Mouse (Mus musculus) liver, adult 2 months (tissue): Measurements from ENCODE around the gene Rnf113a2. TPM values are rescaled to one million over a fixed set of nuclear protein-coding genes. Genes with fewer than 3 reads are reported as not detected.
A peak's percentile ranks its signal among the peaks of the same experiment; 100 is the strongest.

ENCODE experiments used
- DNase-seq: peaks from one replicate; pipeline ENCODE4 v3.0.0-alpha.2; 2011; ENCODE audit warnings: low read depth, low spot score; ENCODE audit errors: extremely low read depth
- H3K27ac ChIP-seq: fragments of 200-500 bp; replicated peaks from 2 replicates; pipeline ENCODE4 v1.5.1; 2012; ENCODE audit warnings: low read depth, mild to moderate bottlenecking, control low read depth, inconsistent platforms, low read length; ENCODE audit not compliant: insufficient read depth
- H3K27me3 ChIP-seq: fragments of 200-500 bp; 2 replicates; pipeline ENCODE4 v1.6.1; 2012; ENCODE audit warnings: mild to moderate bottlenecking, moderate library complexity, low read length, inconsistent platforms; ENCODE audit not compliant: control insufficient read depth, insufficient read depth
- H3K36me3 ChIP-seq: fragments of 200-500 bp; 2 replicates; pipeline ENCODE4 v1.6.1; 2012; ENCODE audit warnings: low read length, inconsistent platforms; ENCODE audit not compliant: control insufficient read depth, insufficient read depth
- H3K4me1 ChIP-seq: fragments of 200-500 bp; 2 replicates; pipeline ENCODE4 v1.6.1; 2011; ENCODE audit warnings: low read length; ENCODE audit not compliant: control insufficient read depth, insufficient read depth
- H3K4me3 ChIP-seq: fragments of 200-500 bp; 2 replicates; pipeline ENCODE4 v1.5.1; 2011; ENCODE audit warnings: low read depth, mild to moderate bottlenecking, control low read depth, low read length, moderate library complexity; ENCODE audit not compliant: insufficient read depth
- H3K79me2 ChIP-seq: fragments of 200-500 bp; 2 replicates; pipeline ENCODE4 v1.6.1; 2012; ENCODE audit warnings: inconsistent platforms, mild to moderate bottlenecking, low read length, moderate library complexity; ENCODE audit not compliant: control insufficient read depth, insufficient read depth
- H3K9ac ChIP-seq: fragments of 200-500 bp; 2 replicates; pipeline ENCODE4 v1.6.1; 2012; ENCODE audit warnings: low read depth, mild to moderate bottlenecking, control low read depth, inconsistent platforms, low read length
- CTCF ChIP-seq: fragments of 200-500 bp; IDR thresholded peaks from 2 replicates; pipeline ENCODE4 v1.5.1; 2011; ENCODE audit warnings: low read depth, low read length, control low read depth
- POLR2A ChIP-seq: fragments of 200-500 bp; IDR thresholded peaks from 2 replicates; pipeline ENCODE4 v1.6.1; 2011; ENCODE audit warnings: low read length, control low read depth; ENCODE audit not compliant: insufficient read depth; ENCODE audit errors: extremely low read depth
- WGBS: fragments of 180-500 bp; shearing (Covaris S2); methylation state at CpG from one replicate; pipeline ENCODE4 v1.1.7; 2018; 5-methylcytosine and 5-hydroxymethylcytosine counted together
- polyA plus RNA-seq: library from polyadenylated mRNA; depleted of rRNA; stranded (reverse); fragments of >200 nt; gene quantifications from 2 replicates; pipeline ENCODE4 v1.2.3, GENCODE M21; 2012
- total RNA-seq: library from RNA; depleted of rRNA; stranded (reverse); fragments of >200 nt; gene quantifications from 2 replicates; pipeline ENCODE4 v1.2.3, GENCODE M21; 2014

Rnf113a2 gene
- total and polyA plus RNA-seq, 2 experiments = 2.8 to 5.9 TPM

DNA sequence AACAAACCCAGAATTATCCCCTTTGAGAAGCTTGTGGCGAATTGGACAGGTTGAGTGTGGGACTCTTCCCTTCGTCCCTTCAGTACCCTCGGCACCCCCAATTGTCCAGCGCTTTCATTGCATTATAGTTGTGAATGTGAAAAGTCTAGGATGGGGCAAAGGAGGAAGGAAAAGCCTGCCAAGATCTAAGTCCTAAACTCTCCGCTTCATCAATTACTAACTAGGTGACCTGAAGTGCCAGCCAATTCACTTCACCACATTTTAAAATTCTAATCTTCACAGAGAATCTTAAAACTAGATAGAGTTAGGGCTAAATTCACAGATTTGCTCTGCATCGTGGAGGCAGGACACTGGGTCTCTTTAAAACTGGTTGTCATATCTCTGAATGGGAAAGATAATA lies 31.2 kb downstream of the Rnf113a2 start:
- Histone ChIP-seq H3K4me3 (no peak overlapping the region), H3K79me2 (peaks cover 6% of the 10 kb centered on the region; the same call in 1 of the 2 replicates), H3K27me3 (no peaks in the 10 kb centered on the region), H3K9ac (no peak overlapping the region), H3K27ac (no peak overlapping the region), H3K36me3 (peaks cover 5% of the 10 kb centered on the region), H3K4me1 (peaks cover 8% of the 10 kb centered on the region)
- TF ChIP-seq CTCF (no peak), POLR2A (no peak)
- WGBS = 84% methylated on average over 6 of the region's 6 CpGs
- DNase-seq = no peak

GRCm38 (mm10) chr12:84449887-84450286 lies 32.9 kb downstream of the Rnf113a2 start:
- peaks cover 10% of the 10 kb centered on the region; the same call in 1 of the 2 replicates for H3K79me2 ChIP-seq
- peaks cover 8% of the 10 kb centered on the region for H3K4me1 ChIP-seq
- H3K4me3 ChIP-seq = peak overlapping the region; percentile 68
- TF ChIP-seq POLR2A = no peak
- TF ChIP-seq CTCF = no peak
- H3K27me3 ChIP-seq = no peaks in the 10 kb centered on the region
- H3K9ac ChIP-seq = peak overlapping the region; percentile 67
- no peaks in the 10 kb centered on the region for H3K36me3 ChIP-seq
- H3K27ac ChIP-seq = peak overlapping the region; percentile 97
- WGBS = 16% methylated on average over 10 of the region's 10 CpGs
- no peak for DNase-seq

- peak overlapping the region; percentile 97 for H3K27ac ChIP-seq
- H3K9ac ChIP-seq = peak overlapping the region; percentile 88
- no peak for TF ChIP-seq CTCF
- TF ChIP-seq POLR2A = no peak
- H3K4me3 ChIP-seq = peak overlapping the region; percentile 68
- H3K79me2 ChIP-seq = peaks cover 10% of the 10 kb centered on the region; the same call in 1 of the 2 replicates
- DNase-seq = peak; percentile 91
- under 1% methylated on average over 6 of the region's 6 CpGs for WGBS
- H3K27me3 ChIP-seq = no peaks in the 10 kb centered on the region
- H3K36me3 ChIP-seq = no peaks in the 10 kb centered on the region
- H3K4me1 ChIP-seq = peaks cover 8% of the 10 kb centered on the region
Observed at GRCm38 (mm10) chr12:84450351-84450717, 33.3 kb downstream of the Rnf113a2 start.

- H3K27ac ChIP-seq = peak within 1 kb of the TSS; percentile 97
- peak within 1 kb of the TSS; percentile 68 for H3K4me3 ChIP-seq
- under 1% methylated on average over 49 of the region's 49 CpGs for WGBS
- H3K9ac ChIP-seq = peak within 1 kb of the TSS; percentile 88
- peaks cover 8% of the 10 kb centered on the region for H3K4me1 ChIP-seq
- H3K79me2 ChIP-seq = peaks cover 10% of the 10 kb centered on the region; the same call in 1 of the 2 replicates
- H3K27me3 ChIP-seq = no peaks in the 10 kb centered on the region
- TF ChIP-seq CTCF = no peak
- TF ChIP-seq POLR2A = peak; percentile 99
- H3K36me3 ChIP-seq = no peaks in the 10 kb centered on the region
- DNase-seq = peak; percentile 100
Observed at GRCm38 (mm10) chr12:84450718-84451646, 34.0 kb downstream of the Rnf113a2 start, which contains the start of the genes Aldh6a1 and Lin52. TSS of gene Aldh6a1 (minus strand) at chr12:84451004. TSS of gene Lin52 (plus strand) at chr12:84451422.

DNA sequence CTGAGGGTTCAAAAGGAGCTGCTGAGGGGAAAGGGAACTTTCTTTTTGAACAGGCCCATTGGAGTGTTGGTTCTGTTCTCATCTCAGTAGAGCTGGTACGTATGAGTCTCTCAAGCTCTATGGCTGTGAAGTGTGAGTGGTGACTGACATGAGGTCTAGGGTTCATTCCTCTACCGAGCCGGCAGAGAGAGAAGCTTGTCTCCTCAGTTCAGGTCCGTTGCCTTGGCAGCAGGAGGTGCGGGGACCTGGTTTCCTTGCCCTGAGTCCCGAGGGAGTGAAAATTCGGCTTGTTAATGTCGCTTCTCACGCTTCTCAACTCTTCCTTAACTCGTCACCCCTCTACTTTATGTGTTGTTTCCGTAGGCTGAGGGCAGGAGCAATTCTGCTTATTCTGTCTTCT lies 34.8 kb downstream of the Rnf113a2 start:
- TF ChIP-seq CTCF (no peak), POLR2A (no peak)
- H3K27me3 ChIP-seq = no peaks in the 10 kb centered on the region
- peaks cover 1% of the 10 kb centered on the region; the same call in 1 of the 2 replicates for H3K36me3 ChIP-seq
- peak overlapping the region; percentile 75 for H3K27ac ChIP-seq
- peak overlapping the region; percentile 49 for H3K9ac ChIP-seq
- peaks cover 10% of the 10 kb centered on the region for H3K4me1 ChIP-seq
- DNase-seq = peak; percentile 53
- WGBS = under 1% methylated on average over 11 of the region's 11 CpGs
- H3K4me3 ChIP-seq = peak overlapping the region; percentile 60
- peaks cover 10% of the 10 kb centered on the region; the same call in 1 of the 2 replicates for H3K79me2 ChIP-seq

GRCm38 (mm10) chr12:84456911-84457310 lies 39.9 kb downstream of the Rnf113a2 start:
- Histone ChIP-seq H3K27me3 (no peaks in the 10 kb centered on the region), H3K36me3 (peaks cover 39% of the 10 kb centered on the region), H3K9ac (no peak overlapping the region), H3K79me2 (peaks cover 8% of the 10 kb centered on the region; the same call in 1 of the 2 replicates), H3K27ac (no peak overlapping the region), H3K4me1 (peaks cover 7% of the 10 kb centered on the region), H3K4me3 (no peak overlapping the region)
- no peak for DNase-seq
- TF ChIP-seq CTCF (no peak), POLR2A (no peak)
- WGBS = 95% methylated on average over 3 of the region's 3 CpGs
